Mouse (Mus musculus) spleen, adult 2 months (tissue): ENCODE measurements around the gene Pdcd6ip.

Experiments used
- CTCF ChIP-seq: fragments of 200-500 bp; IDR thresholded peaks from 2 replicates; pipeline ENCODE4 v1.5.1; 2011; ENCODE audit warnings: mild to moderate bottlenecking, inconsistent platforms; ENCODE audit not compliant: insufficient read depth, insufficient read length, insufficient replicate concordance; ENCODE audit errors: extremely low read depth
- POLR2A ChIP-seq: fragments of 200-500 bp; IDR thresholded peaks from 2 replicates; pipeline ENCODE4 v1.6.1; 2011; ENCODE audit warnings: low read depth, low read length, inconsistent platforms

- TF ChIP-seq CTCF = no peak
- TF ChIP-seq POLR2A = no peak
These were observed 19.1 kb upstream of the Pdcd6ip start for GRCm38 (mm10) chr9:113726991-113727680.
